ENCODE assay signal across 25 mouse cellular contexts in the genomic region with DNA sequence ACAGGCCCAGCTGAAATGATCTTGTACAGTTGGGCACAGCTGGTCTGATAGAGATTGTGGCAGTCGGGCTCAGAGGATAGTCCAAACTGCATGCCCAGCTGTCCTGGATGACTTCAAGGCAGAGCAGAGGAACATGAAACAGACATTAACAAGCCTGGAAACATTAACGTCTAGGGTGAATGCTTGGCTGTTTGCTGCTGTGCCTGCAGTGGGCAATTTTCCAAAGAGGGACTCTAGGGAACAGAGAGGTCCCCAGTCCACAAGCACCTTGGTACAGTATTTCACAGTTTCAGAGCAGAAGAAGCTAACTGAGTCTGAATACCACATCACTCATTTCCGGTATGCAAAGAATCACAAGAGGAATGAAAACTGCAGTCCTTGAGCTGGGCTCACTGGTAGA.
DNase-seq lines count a peak whose midpoint lies in the region; ATAC-seq and TF ChIP-seq lines count a peak whose summit lies in the region.
"Had no signal": no experiment of that assay in that cellular context is flagged by ENCODE, and none has a peak within 500 bp of the region (broad histone marks: within the 10 kb centered on the region; RNA-seq: fewer than 3 reads in every experiment).

No protein-coding gene starts in this region.

- no peak overlapping the region for H3K4me2 ChIP-seq in forebrain, embryonic 12.5 days
- H3K4me2 ChIP-seq in hindbrain, embryonic 15.5 days: no peak overlapping the region
- H3K4me2 ChIP-seq in midbrain, embryonic 15.5 days: no peak overlapping the region
- no peak overlapping the region for H3K4me2 ChIP-seq in midbrain, postnatal 0 days (ENCODE audit: low read depth, low read length, poor library complexity, severe bottlenecking)
- no peak overlapping the region for H3K4me2 ChIP-seq in forebrain, embryonic 15.5 days (replicated peaks)
- H3K4me2 ChIP-seq: embryonic facial prominence, embryonic 15.5 days; heart, embryonic 15.5 days; hindbrain, embryonic 12.5 days; intestine, embryonic 15.5 days; midbrain, embryonic 12.5 days had no signal

- no peak for DNase-seq in forebrain, embryonic 10.5 days (ENCODE audit: extremely low spot score, low spot score)
- DNase-seq in hindbrain, embryonic 10.5 days (ENCODE audit: low spot score): no peak
- DNase-seq in midbrain, postnatal 0 days (ENCODE audit: low spot score): no peak
- DNase-seq in adrenal gland, adult 8-10 months: no peak
- DNase-seq: adrenal gland, postnatal 36 days; gastrocnemius, postnatal 25 days; heart, adult 11 months; kidney, adult 2 months; kidney, postnatal 36 days; liver, postnatal 0 days; lung, postnatal 36 days; right cerebral cortex, postnatal 14 days had no signal

- H3K4me3 ChIP-seq in forebrain, embryonic 12.5 days (replicated peaks): no peak overlapping the region
- H3K4me3 ChIP-seq in forebrain, embryonic 10.5 days: no peak overlapping the region
- no peak overlapping the region for H3K4me3 ChIP-seq in hindbrain, embryonic 15.5 days
- H3K4me3 ChIP-seq in hindbrain, embryonic 10.5 days: no peak overlapping the region
- no peak overlapping the region for H3K4me3 ChIP-seq in midbrain, embryonic 15.5 days
- no peak overlapping the region for H3K4me3 ChIP-seq in midbrain, postnatal 0 days (ENCODE audit: low read depth, low read length)
- H3K4me3 ChIP-seq in forebrain, embryonic 15.5 days: no peak overlapping the region
- H3K4me3 ChIP-seq: embryonic facial prominence, embryonic 10.5 days; embryonic facial prominence, embryonic 15.5 days; heart, embryonic 10.5 days; heart, embryonic 15.5 days; hindbrain, embryonic 12.5 days; intestine, embryonic 15.5 days; midbrain, embryonic 12.5 days; myocyte had no signal

- H3K9ac ChIP-seq in forebrain, embryonic 12.5 days: no peak overlapping the region
- H3K9ac ChIP-seq in hindbrain, embryonic 15.5 days: no peak overlapping the region
- H3K9ac ChIP-seq in midbrain, embryonic 15.5 days: no peak overlapping the region
- H3K9ac ChIP-seq in midbrain, postnatal 0 days (replicated peaks; ENCODE audit: low read length, poor library complexity, severe bottlenecking): no peak overlapping the region
- H3K9ac ChIP-seq in forebrain, embryonic 15.5 days (replicated peaks): no peak overlapping the region
- H3K9ac ChIP-seq: embryonic facial prominence, embryonic 15.5 days; heart, embryonic 15.5 days; hindbrain, embryonic 12.5 days; intestine, embryonic 15.5 days; liver, postnatal 0 days; midbrain, embryonic 12.5 days had no signal

- no peaks in the 10 kb centered on the region for H3K9me3 ChIP-seq in forebrain, embryonic 12.5 days
- peaks cover 7% of the 10 kb centered on the region; the same call in 1 of the 2 replicates for H3K9me3 ChIP-seq in forebrain, embryonic 10.5 days
- no peaks in the 10 kb centered on the region for H3K9me3 ChIP-seq in hindbrain, embryonic 15.5 days
- no peaks in the 10 kb centered on the region for H3K9me3 ChIP-seq in hindbrain, embryonic 10.5 days
- no peaks in the 10 kb centered on the region for H3K9me3 ChIP-seq in midbrain, embryonic 15.5 days
- no peaks in the 10 kb centered on the region for H3K9me3 ChIP-seq in midbrain, postnatal 0 days (ENCODE audit: low read length)
- H3K9me3 ChIP-seq in forebrain, embryonic 15.5 days: no peaks in the 10 kb centered on the region
- H3K9me3 ChIP-seq: heart, embryonic 10.5 days; heart, embryonic 15.5 days; intestine, embryonic 15.5 days; midbrain, embryonic 12.5 days had no signal

- H3K27me3 ChIP-seq in forebrain, embryonic 12.5 days: no peaks in the 10 kb centered on the region
- H3K27me3 ChIP-seq in forebrain, embryonic 10.5 days (ENCODE audit: poor library complexity, severe bottlenecking): no peaks in the 10 kb centered on the region
- no peaks in the 10 kb centered on the region for H3K27me3 ChIP-seq in hindbrain, embryonic 15.5 days
- no peaks in the 10 kb centered on the region for H3K27me3 ChIP-seq in hindbrain, embryonic 10.5 days (ENCODE audit: insufficient read depth, poor library complexity, severe bottlenecking)
- H3K27me3 ChIP-seq in midbrain, embryonic 15.5 days (replicated peaks): no peaks in the 10 kb centered on the region
- no peaks in the 10 kb centered on the region for H3K27me3 ChIP-seq in midbrain, postnatal 0 days (ENCODE audit: insufficient read depth, low read length)
- no peaks in the 10 kb centered on the region for H3K27me3 ChIP-seq in forebrain, embryonic 15.5 days
- H3K27me3 ChIP-seq: heart, embryonic 15.5 days; hindbrain, embryonic 12.5 days; intestine, embryonic 15.5 days; midbrain, embryonic 12.5 days had no signal

- H3K27ac ChIP-seq in forebrain, embryonic 12.5 days: peak overlapping the region; percentile 77
- H3K27ac ChIP-seq in forebrain, embryonic 10.5 days: no peak overlapping the region
- H3K27ac ChIP-seq in hindbrain, embryonic 15.5 days (replicated peaks): 0 out of 2 replicates have a peak overlapping the region, but pooled peaks have one; percentile 3
- no peak overlapping the region for H3K27ac ChIP-seq in hindbrain, embryonic 10.5 days
- peak overlapping the region; percentile 59; the same call in 1 of the 2 replicates for H3K27ac ChIP-seq in midbrain, embryonic 15.5 days
- no peak overlapping the region for H3K27ac ChIP-seq in midbrain, postnatal 0 days (ENCODE audit: low read depth, low read length)
- H3K27ac ChIP-seq in forebrain, embryonic 15.5 days (replicated peaks): peak overlapping the region; percentile 31
- H3K27ac ChIP-seq: embryonic facial prominence, embryonic 10.5 days; embryonic facial prominence, embryonic 15.5 days; heart, embryonic 10.5 days; heart, embryonic 15.5 days; hindbrain, embryonic 12.5 days; intestine, embryonic 15.5 days; midbrain, embryonic 12.5 days had no signal

- ATAC-seq in forebrain, embryonic 12.5 days (ENCODE audit: low FRiP score): no peak
- no peak for ATAC-seq in hindbrain, embryonic 15.5 days (ENCODE audit: low FRiP score, low read depth)
- no peak for ATAC-seq in midbrain, embryonic 15.5 days (replicated peaks)
- ATAC-seq in midbrain, postnatal 0 days (ENCODE audit: low FRiP score): no peak
- no peak for ATAC-seq in forebrain, embryonic 15.5 days (replicated peaks)
- ATAC-seq: intestine, embryonic 15.5 days; liver, postnatal 0 days had no signal

- TF ChIP-seq CTCF in midbrain, postnatal 0 days (IDR thresholded peaks at IDR 0.05): no peak

- H3K4me1 ChIP-seq in forebrain, embryonic 12.5 days: peaks cover 30% of the 10 kb centered on the region
- H3K4me1 ChIP-seq in forebrain, embryonic 10.5 days: peaks cover 41% of the 10 kb centered on the region
- peaks cover 31% of the 10 kb centered on the region for H3K4me1 ChIP-seq in hindbrain, embryonic 15.5 days (replicated peaks)
- peaks cover 11% of the 10 kb centered on the region for H3K4me1 ChIP-seq in hindbrain, embryonic 10.5 days (replicated peaks)
- peaks cover 21% of the 10 kb centered on the region for H3K4me1 ChIP-seq in midbrain, embryonic 15.5 days
- H3K4me1 ChIP-seq in midbrain, postnatal 0 days (ENCODE audit: insufficient read depth, low read length): peaks cover 9% of the 10 kb centered on the region; the same call in 1 of the 2 replicates
- H3K4me1 ChIP-seq in forebrain, embryonic 15.5 days: peaks cover 32% of the 10 kb centered on the region

- H3K36me3 ChIP-seq in forebrain, embryonic 12.5 days (replicated peaks): no peaks in the 10 kb centered on the region
- no peaks in the 10 kb centered on the region for H3K36me3 ChIP-seq in forebrain, embryonic 10.5 days (replicated peaks)
- H3K36me3 ChIP-seq in hindbrain, embryonic 15.5 days: no peaks in the 10 kb centered on the region
- H3K36me3 ChIP-seq in hindbrain, embryonic 10.5 days: no peaks in the 10 kb centered on the region
- H3K36me3 ChIP-seq in midbrain, embryonic 15.5 days (replicated peaks): no peaks in the 10 kb centered on the region
- no peaks in the 10 kb centered on the region for H3K36me3 ChIP-seq in midbrain, postnatal 0 days (ENCODE audit: insufficient read depth, low read length)
- H3K36me3 ChIP-seq in forebrain, embryonic 15.5 days: no peaks in the 10 kb centered on the region
- H3K36me3 ChIP-seq: embryonic facial prominence, embryonic 10.5 days; embryonic facial prominence, embryonic 15.5 days; G1E; heart, embryonic 10.5 days; heart, embryonic 15.5 days; hindbrain, embryonic 12.5 days; intestine, embryonic 15.5 days; midbrain, embryonic 12.5 days had no signal

- 69% methylated on average over 3 of the region's 3 CpGs for WGBS in forebrain, embryonic 12.5 days
- 86% methylated on average over 3 of the region's 3 CpGs for WGBS in forebrain, embryonic 10.5 days
- WGBS in hindbrain, embryonic 15.5 days: 41% methylated on average over 3 of the region's 3 CpGs
- 82% methylated on average over 3 of the region's 3 CpGs for WGBS in hindbrain, embryonic 10.5 days
- WGBS in midbrain, embryonic 15.5 days: 72% methylated on average over 3 of the region's 3 CpGs
- 67% methylated on average over 3 of the region's 3 CpGs for WGBS in midbrain, postnatal 0 days
- 36% methylated on average over 3 of the region's 3 CpGs for WGBS in forebrain, embryonic 15.5 days

Comparison
In these comparisons a context has a peak if more than half of its experiments do, and no peak if none do; other contexts are left out.
1. H3K27ac ChIP-seq: peak in forebrain, embryonic 12.5 days (single experiment), hindbrain, embryonic 15.5 days (single experiment), midbrain, embryonic 15.5 days (single experiment) and forebrain, embryonic 15.5 days (single experiment); none in forebrain, embryonic 10.5 days (single experiment), hindbrain, embryonic 10.5 days (single experiment) and midbrain, postnatal 0 days (single experiment).